Mouse (Mus musculus): ENCODE data around the gene Smchd1. TPM values are rescaled to one million over a fixed set of nuclear protein-coding genes. Genes with fewer than 3 reads are reported as not detected.
"Not testable (repeated sequence)": the region's sequence is repeated elsewhere in the genome, so short reads cannot be mapped to it uniquely, and the experiment has no call there.

The Smchd1 gene
- total and polyA plus RNA-seq, 2 experiments from 2014 or later, result 33.4 to 40.2 TPM

GRCm38 (mm10) chr17:71337546-71337945 is 137.6 kb downstream of the Smchd1 start:
- no peaks in the 10 kb centered on the region for H3K9me3 ChIP-seq (ENCODE audit: low read length)
- H3K4me3 ChIP-seq (ENCODE audit: low read depth, low read length), result no peak overlapping the region
- H3K4me1 ChIP-seq (ENCODE audit: insufficient read depth, low read length), result no peaks in the 10 kb centered on the region
- H3K36me3 ChIP-seq (ENCODE audit: insufficient read depth, low read length), result no peaks in the 10 kb centered on the region
- ATAC-seq (ENCODE audit: low FRiP score), result no peak
- 91% methylated on average over 9 of the region's 9 CpGs for WGBS
- H3K27ac ChIP-seq (ENCODE audit: low read depth, low read length), result no peak overlapping the region
- H3K4me2 ChIP-seq (ENCODE audit: low read depth, low read length, poor library complexity, severe bottlenecking), result no peak overlapping the region
- no peaks in the 10 kb centered on the region for H3K27me3 ChIP-seq (ENCODE audit: insufficient read depth, low read length)
- no peak for DNase-seq (ENCODE audit: low spot score)
- H3K9ac ChIP-seq (replicated peaks; ENCODE audit: low read length, poor library complexity, severe bottlenecking), result no peak overlapping the region
- TF ChIP-seq CTCF (IDR thresholded peaks at IDR 0.05), result no peak

GRCm38 (mm10) chr17:71336421-71336820 is 138.7 kb downstream of the Smchd1 start:
- H3K27ac ChIP-seq (ENCODE audit: low read depth, low read length), result no peak overlapping the region
- DNase-seq (ENCODE audit: low spot score) (no peak), ATAC-seq (ENCODE audit: low FRiP score) (no peak)
- no peak for TF ChIP-seq CTCF (IDR thresholded peaks at IDR 0.05)
- H3K27me3 ChIP-seq (ENCODE audit: insufficient read depth, low read length), result no peaks in the 10 kb centered on the region
- no peak overlapping the region for H3K4me3 ChIP-seq (ENCODE audit: low read depth, low read length)
- H3K36me3 ChIP-seq (ENCODE audit: insufficient read depth, low read length), result no peaks in the 10 kb centered on the region
- no peaks in the 10 kb centered on the region for H3K4me1 ChIP-seq (ENCODE audit: insufficient read depth, low read length)
- no peak overlapping the region for H3K9ac ChIP-seq (replicated peaks; ENCODE audit: low read length, poor library complexity, severe bottlenecking)
- no peaks in the 10 kb centered on the region for H3K9me3 ChIP-seq (ENCODE audit: low read length)
- no peak overlapping the region for H3K4me2 ChIP-seq (ENCODE audit: low read depth, low read length, poor library complexity, severe bottlenecking)
- 73% methylated on average over 8 of the region's 8 CpGs for WGBS

- no peak for TF ChIP-seq CTCF (IDR thresholded peaks at IDR 0.05)
- Histone ChIP-seq H3K4me3 (ENCODE audit: low read depth, low read length) (no peak overlapping the region), H3K36me3 (ENCODE audit: insufficient read depth, low read length) (no peaks in the 10 kb centered on the region), H3K9me3 (ENCODE audit: low read length) (no peaks in the 10 kb centered on the region), H3K4me2 (ENCODE audit: low read depth, low read length, poor library complexity, severe bottlenecking) (no peak overlapping the region), H3K27ac (ENCODE audit: low read depth, low read length) (no peak overlapping the region), H3K9ac (replicated peaks; ENCODE audit: low read length, poor library complexity, severe bottlenecking) (no peak overlapping the region), H3K27me3 (ENCODE audit: insufficient read depth, low read length) (no peaks in the 10 kb centered on the region), H3K4me1 (ENCODE audit: insufficient read depth, low read length) (no peaks in the 10 kb centered on the region)
- 80% methylated on average over 15 of the region's 15 CpGs for WGBS
- ATAC-seq (ENCODE audit: low FRiP score) (no peak), DNase-seq (ENCODE audit: low spot score) (no peak)
Measured at GRCm38 (mm10) chr17:71332298-71332697, 142.8 kb downstream of the Smchd1 start.

- H3K36me3 ChIP-seq (ENCODE audit: insufficient read depth, low read length); ATAC-seq (ENCODE audit: low FRiP score); H3K27me3 ChIP-seq (ENCODE audit: insufficient read depth, low read length); H3K4me3 ChIP-seq (ENCODE audit: low read depth, low read length); H3K4me1 ChIP-seq (ENCODE audit: insufficient read depth, low read length); H3K4me2 ChIP-seq (ENCODE audit: low read depth, low read length, poor library complexity, severe bottlenecking); H3K9ac ChIP-seq (replicated peaks; ENCODE audit: low read length, poor library complexity, severe bottlenecking); DNase-seq (ENCODE audit: low spot score); H3K27ac ChIP-seq (ENCODE audit: low read depth, low read length); H3K9me3 ChIP-seq (ENCODE audit: low read length): not testable (repeated sequence)
- WGBS, result 87% methylated on average over 8 of the region's 8 CpGs
Measured at GRCm38 (mm10) chr17:71320731-71321130, 154.4 kb downstream of the Smchd1 start.

- DNase-seq (ENCODE audit: low spot score) (no peak), ATAC-seq (ENCODE audit: low FRiP score) (no peak)
- Histone ChIP-seq H3K4me1 (ENCODE audit: insufficient read depth, low read length) (no peaks in the 10 kb centered on the region), H3K9ac (replicated peaks; ENCODE audit: low read length, poor library complexity, severe bottlenecking) (no peak overlapping the region), H3K4me3 (ENCODE audit: low read depth, low read length) (no peak overlapping the region), H3K36me3 (ENCODE audit: insufficient read depth, low read length) (no peaks in the 10 kb centered on the region), H3K27me3 (ENCODE audit: insufficient read depth, low read length) (no peaks in the 10 kb centered on the region), H3K27ac (ENCODE audit: low read depth, low read length) (no peak overlapping the region), H3K9me3 (ENCODE audit: low read length) (no peaks in the 10 kb centered on the region), H3K4me2 (ENCODE audit: low read depth, low read length, poor library complexity, severe bottlenecking) (no peak overlapping the region)
- 100% methylated on average over 3 of the region's 3 CpGs for WGBS
- no peak for TF ChIP-seq CTCF (IDR thresholded peaks at IDR 0.05)
Measured at GRCm38 (mm10) chr17:71319361-71319760, 155.8 kb downstream of the Smchd1 start.

GRCm38 (mm10) chr17:71317571-71317970 is 157.6 kb downstream of the Smchd1 start:
- Histone ChIP-seq H3K4me2 (ENCODE audit: low read depth, low read length, poor library complexity, severe bottlenecking) (no peak overlapping the region), H3K27me3 (ENCODE audit: insufficient read depth, low read length) (0 out of 2 replicates have a peak, but pooled peaks cover 3% of the 10 kb centered on the region), H3K27ac (ENCODE audit: low read depth, low read length) (no peak overlapping the region), H3K36me3 (ENCODE audit: insufficient read depth, low read length) (no peaks in the 10 kb centered on the region), H3K9ac (replicated peaks; ENCODE audit: low read length, poor library complexity, severe bottlenecking) (no peak overlapping the region), H3K4me3 (ENCODE audit: low read depth, low read length) (no peak overlapping the region), H3K9me3 (ENCODE audit: low read length) (no peaks in the 10 kb centered on the region), H3K4me1 (ENCODE audit: insufficient read depth, low read length) (no peaks in the 10 kb centered on the region)
- ATAC-seq (ENCODE audit: low FRiP score) (no peak), DNase-seq (ENCODE audit: low spot score) (no peak)
- WGBS, result 94% methylated on average over 4 of the region's 4 CpGs
- no peak for TF ChIP-seq CTCF (IDR thresholded peaks at IDR 0.05)
